Mouse (Mus musculus): ENCODE measurements around the gene Rfng. TPM values are rescaled to one million over a fixed set of nuclear protein-coding genes. Genes with fewer than 3 reads are reported as not detected.
A peak's percentile ranks its signal among the peaks of the same experiment; 100 is the strongest.
"Not testable (repeated sequence)": the region's sequence is repeated elsewhere in the genome, so short reads cannot be mapped to it uniquely, and the experiment has no call there.

Gene Rfng
- 8.6 and 10.2 TPM in 2 replicates for polyA plus RNA-seq (2012; rRNA removed)
- polyA plus RNA-seq (2014; fragmentation: Nextera tagmentation; extraction: Ambion mirVana): 5.5 and 9.6 TPM in 2 replicates

GRCm38 (mm10) chr11:120784064-120784791 lies at the start of gene Rfng, which contains the start of gene Gps1:
TSS of gene Rfng (minus strand) at chr11:120784207.
TSS of gene Gps1 (plus strand) at chr11:120784272.
- peak within 1 kb of the TSS; percentile 27 for H3K27ac ChIP-seq
- peaks cover 0 to 10% of the 10 kb centered on the region in 2 experiments; a peak in 3 of 4 replicates for H3K4me1 ChIP-seq (replicated peaks; ENCODE audit: control insufficient read depth in 2 of 2, insufficient read depth in 2 of 2, low read length in 1 of 2)
- no peaks in the 10 kb centered on the region for H3K27me3 ChIP-seq (ENCODE audit: control insufficient read depth, insufficient read depth, low read length)
- peak; percentile 59 to 68 (median 66) for DNase-seq (ENCODE audit: low read depth in 3 of 3, low spot score in 3 of 3)
- no peaks in the 10 kb centered on the region for H3K9me3 ChIP-seq (ENCODE audit: control insufficient read depth, low read length)
- H3K4me3 ChIP-seq (ENCODE audit: insufficient read depth in 1 of 2, low read depth in 2 of 2, low read length in 2 of 2): peak within 1 kb of the TSS; percentile 81 to 84
- peak; percentile 81 for ATAC-seq (ENCODE audit: insufficient read depth)
- under 1% methylated on average over 101 of the region's 107 CpGs for WGBS (ENCODE audit: insufficient replicate concordance)
- H3K36me3 ChIP-seq (replicated peaks; ENCODE audit: control insufficient read depth, insufficient read depth, low read depth): peaks cover 24% of the 10 kb centered on the region
- TF ChIP-seq CTCF (IDR thresholded peaks at IDR 0.05; ENCODE audit: low read depth) (no peak), EP300 (IDR thresholded peaks at IDR 0.05; ENCODE audit: low read depth) (no peak)
- H3K4me2 ChIP-seq (ENCODE audit: low read depth): peak within 1 kb of the TSS; percentile 96
- H3K9ac ChIP-seq (replicated peaks): peak within 1 kb of the TSS; percentile 89

GRCm38 (mm10) chr11:120832962-120833361 lies 49.0 kb upstream of the Rfng start:
- not testable (repeated sequence) for H3K27ac ChIP-seq; H3K27me3 ChIP-seq (ENCODE audit: control insufficient read depth, insufficient read depth, low read length); H3K4me3 ChIP-seq (ENCODE audit: insufficient read depth in 1 of 2, low read depth in 2 of 2, low read length in 2 of 2); H3K9ac ChIP-seq (replicated peaks); H3K9me3 ChIP-seq (ENCODE audit: control insufficient read depth, low read length); H3K4me2 ChIP-seq (ENCODE audit: low read depth); H3K36me3 ChIP-seq (replicated peaks; ENCODE audit: control insufficient read depth, insufficient read depth, low read depth); DNase-seq (ENCODE audit: low read depth in 3 of 3, low spot score in 3 of 3); H3K4me1 ChIP-seq (replicated peaks; ENCODE audit: control insufficient read depth in 2 of 2, insufficient read depth in 2 of 2, low read length in 1 of 2)
- peak; percentile 67 for ATAC-seq (ENCODE audit: insufficient read depth)
- 27% methylated on average over 5 of the region's 5 CpGs for WGBS (ENCODE audit: insufficient replicate concordance)
- peak; percentile 26; the same call in 1 of the 2 replicates for TF ChIP-seq EP300 (IDR thresholded peaks at IDR 0.05; ENCODE audit: low read depth)

GRCm38 (mm10) chr11:120831659-120832440 lies 47.8 kb upstream of the Rfng start:
- 71% methylated on average over 3 of the region's 3 CpGs for WGBS (ENCODE audit: insufficient replicate concordance)
- Histone ChIP-seq H3K4me3 (ENCODE audit: insufficient read depth in 1 of 2, low read depth in 2 of 2, low read length in 2 of 2) (no peak overlapping the region), H3K27me3 (ENCODE audit: control insufficient read depth, insufficient read depth, low read length) (no peaks in the 10 kb centered on the region), H3K9me3 (ENCODE audit: control insufficient read depth, low read length) (no peaks in the 10 kb centered on the region), H3K4me2 (ENCODE audit: low read depth) (no peak overlapping the region), H3K27ac (no peak overlapping the region), H3K36me3 (replicated peaks; ENCODE audit: control insufficient read depth, insufficient read depth, low read depth) (no peaks in the 10 kb centered on the region), H3K4me1 (replicated peaks; ENCODE audit: control insufficient read depth in 2 of 2, insufficient read depth in 2 of 2, low read length in 1 of 2) (peaks cover 3 to 10% of the 10 kb centered on the region in 2 experiments; a peak in 2 of 4 replicates), H3K9ac (replicated peaks) (no peak overlapping the region)
- no peak for TF ChIP-seq EP300 (IDR thresholded peaks at IDR 0.05; ENCODE audit: low read depth)
- no peak for DNase-seq (ENCODE audit: low read depth in 3 of 3, low spot score in 3 of 3)
- no peak for ATAC-seq (ENCODE audit: insufficient read depth)

- Histone ChIP-seq H3K9ac (replicated peaks) (no peak overlapping the region), H3K36me3 (replicated peaks; ENCODE audit: control insufficient read depth, insufficient read depth, low read depth) (no peaks in the 10 kb centered on the region), H3K4me3 (ENCODE audit: insufficient read depth in 1 of 2, low read depth in 2 of 2, low read length in 2 of 2) (no peak overlapping the region), H3K27me3 (ENCODE audit: control insufficient read depth, insufficient read depth, low read length) (no peaks in the 10 kb centered on the region), H3K4me1 (replicated peaks; ENCODE audit: control insufficient read depth in 2 of 2, insufficient read depth in 2 of 2, low read length in 1 of 2) (peaks cover 3 to 10% of the 10 kb centered on the region in 2 experiments; a peak in 2 of 4 replicates), H3K9me3 (ENCODE audit: control insufficient read depth, low read length) (no peaks in the 10 kb centered on the region), H3K27ac (no peak overlapping the region), H3K4me2 (ENCODE audit: low read depth) (no peak overlapping the region)
- no peak for ATAC-seq (ENCODE audit: insufficient read depth)
- 72% methylated on average over 12 of the region's 12 CpGs for WGBS (ENCODE audit: insufficient replicate concordance)
- TF ChIP-seq CTCF (IDR thresholded peaks at IDR 0.05; ENCODE audit: low read depth) (no peak), EP300 (IDR thresholded peaks at IDR 0.05; ENCODE audit: low read depth) (no peak)
- no peak for DNase-seq (ENCODE audit: low read depth in 3 of 3, low spot score in 3 of 3)
Measured at GRCm38 (mm10) chr11:120830686-120831085, 46.7 kb upstream of the Rfng start.

All from liver, embryonic 14.5 days (tissue).